In the genomic region with DNA sequence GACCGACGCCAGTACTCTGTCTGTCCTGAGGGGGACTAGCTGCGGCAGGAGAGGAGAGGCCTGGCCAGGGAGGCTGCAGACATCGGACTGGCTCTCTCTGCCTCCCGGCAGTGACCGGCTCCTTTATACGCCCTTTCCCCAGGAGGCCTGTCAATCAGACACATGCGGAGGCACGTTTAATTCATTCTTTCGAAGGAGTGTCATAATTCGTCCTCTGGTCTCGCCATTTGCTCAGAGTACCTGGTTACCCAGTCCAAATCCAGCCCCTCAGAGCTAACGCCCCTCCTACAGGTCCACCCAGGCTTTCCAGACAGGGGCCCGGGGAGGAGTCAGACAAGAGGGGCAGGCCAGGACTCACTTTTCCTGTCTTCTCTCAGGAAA, we compare ENCODE assay signal across 8 mouse cellular contexts. TPM values are rescaled to one million over a fixed set of nuclear protein-coding genes. Genes with fewer than 3 reads are reported as not detected.
DNase-seq lines count a peak whose midpoint lies in the region; ATAC-seq lines count a peak whose summit lies in the region.

A gene (minus strand): TSS at position 242 of the 381 bp plus-strand sequence.

- no peaks in the 10 kb centered on the region for H3K9me3 ChIP-seq in heart, embryonic 15.5 days (replicated peaks)

- peak; percentile 33 to 34 for DNase-seq in cerebellum, postnatal 10 days
- DNase-seq in cerebellum, adult 8-10 months = no peak
- peak; percentile 72 for DNase-seq in fibroblast of lung, adult 2 months (ENCODE audit: low read depth)
- DNase-seq in kidney, postnatal 10 days = peak; percentile 79
- peak; percentile 61 for DNase-seq in testis, postnatal 10 days (ENCODE audit: low spot score)
- DNase-seq in MN1 (ENCODE audit: low spot score) = no peak

- peak within 1 kb of the TSS; percentile 60 for H3K4me2 ChIP-seq in heart, embryonic 15.5 days

- peak within 1 kb of the TSS; percentile 56 for H3K27ac ChIP-seq in heart, embryonic 15.5 days

- H3K4me3 ChIP-seq in heart, embryonic 15.5 days = peak within 1 kb of the TSS; percentile 48

- no peaks in the 10 kb centered on the region for H3K27me3 ChIP-seq in heart, embryonic 15.5 days

- peaks cover 8% of the 10 kb centered on the region; the same call in 1 of the 2 replicates for H3K4me1 ChIP-seq in heart, embryonic 15.5 days (replicated peaks)

- ATAC-seq in heart, embryonic 15.5 days (replicated peaks; ENCODE audit: insufficient number of reproducible peaks, insufficient read depth, low FRiP score, low read depth) = peak; percentile 88
- peak; percentile 40 for ATAC-seq in megakaryocyte progenitor cell, adult 5-6 weeks (replicated peaks; ENCODE audit: poor library complexity)

- 0 out of 2 replicates have a peak, but pooled peaks cover 4% of the 10 kb centered on the region for H3K36me3 ChIP-seq in heart, embryonic 15.5 days

- peak within 1 kb of the TSS; percentile 57 for H3K9ac ChIP-seq in heart, embryonic 15.5 days

- 3% methylated on average over 14 of the region's 14 CpGs for WGBS in heart, embryonic 15.5 days

RNA-seq across cellular contexts. Expression of the gene that starts here (rescaled TPM):
- 32.7 and 45.9 TPM in 2 replicates for polyA plus RNA-seq in heart, embryonic 15.5 days (2015; fragmentation: Nextera tagmentation; extraction: Ambion mirVana)
- total RNA-seq in megakaryocyte progenitor cell, adult 5-6 weeks (2015) = not detected in 2 replicates
- 0.12 TPM in 1 of 2 replicates, not detected in the other for total RNA-seq in megakaryocyte progenitor cell, adult 5-6 weeks (2017)

Comparison
In these comparisons a context has a peak if more than half of its experiments do, and no peak if none do; other contexts are left out.
1. DNase-seq: peak in cerebellum, postnatal 10 days (2 of 2), fibroblast of lung, adult 2 months (single experiment), kidney, postnatal 10 days (single experiment) and testis, postnatal 10 days (single experiment); none in cerebellum, adult 8-10 months (single experiment) and MN1 (single experiment).
2. Peak in ATAC-seq in megakaryocyte progenitor cell, adult 5-6 weeks; RNA of the gene not detected or under 1 TPM.